Mouse (Mus musculus): ENCODE results near the gene Golm1.

- no peak for TF ChIP-seq CTCF (IDR thresholded peaks at IDR 0.05; ENCODE audit: low read depth)
- no peak for TF ChIP-seq EP300 (optimal IDR thresholded peaks at IDR 0.05)
These were observed 13.7 kb upstream of the Golm1 start for GRCm38 (mm10) chr13:59689313-59689712.
